Mouse (Mus musculus): ENCODE results near the gene Rab32. TPM values are rescaled to one million over a fixed set of nuclear protein-coding genes. Genes with fewer than 3 reads are reported as not detected.

Rab32 gene
- 7.0 TPM for polyA plus RNA-seq (2017; shearing (Covaris generic))

DNA sequence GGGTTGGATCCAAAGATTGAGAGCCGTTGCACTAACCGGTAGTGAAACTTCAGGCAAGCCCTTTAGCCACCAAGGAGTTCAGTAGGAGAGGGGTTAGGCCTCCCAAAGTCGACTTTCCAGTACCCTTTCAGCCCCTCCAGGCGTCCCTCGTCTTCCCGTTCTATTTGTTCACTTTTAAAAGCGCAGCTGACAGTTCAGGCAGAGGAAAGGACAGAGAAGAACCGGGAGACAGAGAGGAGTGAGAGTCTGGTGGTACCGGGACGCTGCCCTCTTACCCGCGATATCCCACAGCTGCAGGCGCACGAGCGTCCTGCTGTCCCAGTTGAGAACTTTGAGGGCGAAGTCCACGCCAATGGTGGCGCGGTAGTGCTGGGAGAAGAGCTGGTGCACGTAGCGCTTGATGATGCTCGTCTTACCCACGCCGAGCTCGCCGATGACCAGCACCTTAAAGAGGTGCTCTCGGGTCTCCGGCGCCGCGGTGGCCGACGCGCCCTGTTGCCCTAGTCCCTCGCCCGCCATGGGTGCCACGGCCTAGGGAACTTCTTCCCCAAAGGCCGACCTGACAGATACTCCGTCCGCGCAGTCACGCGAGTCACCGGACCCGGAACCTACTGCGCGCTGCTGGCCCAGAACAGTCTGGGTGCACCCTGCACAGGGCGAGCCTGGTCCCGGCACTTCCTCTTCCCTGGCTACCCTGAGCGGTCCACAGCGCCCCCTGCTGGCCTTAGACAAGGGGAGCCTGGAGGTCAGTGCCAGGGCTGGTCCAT, at the start of gene Rab32:
Gene Rab32 (minus strand): TSS at position 696 of the 767 bp plus-strand sequence.

Other genes starting within 250 kb of the Rab32 start
- gene Adgb, start 85.9 kb downstream of the Rab32 start, polyA plus RNA-seq (2017; shearing (Covaris generic)): not detected
- not detected for gene Gm10944, start 123.1 kb upstream of the Rab32 start, polyA plus RNA-seq (2017; shearing (Covaris generic))

Data from CD4-positive, CD25-positive, alpha-beta regulatory T cell (primary cell).